Mouse (Mus musculus) left cerebral cortex, postnatal 4 days (tissue): ENCODE measurements at regions not wholly inside any gene's neighbourhood (a gene's known extent, or its start where the extent isn't known, plus 50 kb on each side); places are given as distances from the start of the nearest gene placed in this dataset.

Experiments used
- DNase-seq: peaks from one replicate; pipeline ENCODE4 v3.0.0-alpha.2; 2022
- intact Hi-C: fragments of 180-260 bp; cut with DNase I; formaldehyde crosslinking; loops from one replicate; pipeline ENCODE4 v1.15.1; 2025

GRCm38 (mm10) chr13:28797617-28798475 lies 155.7 kb downstream of the Sox4 start:
- no peak for DNase-seq
- intact Hi-C loops: loop anchor here (10.0 kb wide), 1 partner anchor 383 kb away; no protein-coding TSS in a partner anchor

- intact Hi-C loops: loop anchor here (10.0 kb wide), 1 partner anchor 380 kb away; no protein-coding TSS in a partner anchor
- no peak for DNase-seq
These were observed 158.2 kb downstream of the Sox4 start for GRCm38 (mm10) chr13:28795274-28795673.

DNA sequence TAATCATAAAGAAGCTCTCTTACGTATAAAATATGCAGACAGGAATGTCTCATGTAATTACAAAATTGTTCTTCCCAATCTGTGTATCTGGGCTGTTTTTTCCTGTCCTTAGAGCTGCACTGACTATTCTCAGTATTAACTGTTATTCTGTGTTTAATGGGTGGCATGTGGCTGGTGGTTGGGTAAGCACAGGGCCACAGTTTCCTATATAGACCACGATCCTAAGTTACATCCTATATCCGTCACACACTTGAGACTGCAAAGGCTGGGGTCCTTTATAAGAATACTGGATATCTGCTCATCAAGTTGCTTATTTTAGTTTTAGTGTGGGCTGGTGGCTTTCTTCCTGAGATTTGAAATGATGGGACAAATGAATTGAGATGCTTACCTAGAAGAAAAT lies 159.0 kb downstream of the Sox4 start:
- intact Hi-C loops: loop anchor here (5.0 to 10.0 kb wide), 2 partner anchors 153 to 380 kb away; no protein-coding TSS in a partner anchor
- no peak for DNase-seq

- DNase-seq: peak; percentile 27
- intact Hi-C loops: loop anchor here (5.0 to 10.0 kb wide), 2 partner anchors 154 to 379 kb away; no protein-coding TSS in a partner anchor
These were observed 160.2 kb downstream of the Sox4 start for GRCm38 (mm10) chr13:28793166-28793935.

DNA sequence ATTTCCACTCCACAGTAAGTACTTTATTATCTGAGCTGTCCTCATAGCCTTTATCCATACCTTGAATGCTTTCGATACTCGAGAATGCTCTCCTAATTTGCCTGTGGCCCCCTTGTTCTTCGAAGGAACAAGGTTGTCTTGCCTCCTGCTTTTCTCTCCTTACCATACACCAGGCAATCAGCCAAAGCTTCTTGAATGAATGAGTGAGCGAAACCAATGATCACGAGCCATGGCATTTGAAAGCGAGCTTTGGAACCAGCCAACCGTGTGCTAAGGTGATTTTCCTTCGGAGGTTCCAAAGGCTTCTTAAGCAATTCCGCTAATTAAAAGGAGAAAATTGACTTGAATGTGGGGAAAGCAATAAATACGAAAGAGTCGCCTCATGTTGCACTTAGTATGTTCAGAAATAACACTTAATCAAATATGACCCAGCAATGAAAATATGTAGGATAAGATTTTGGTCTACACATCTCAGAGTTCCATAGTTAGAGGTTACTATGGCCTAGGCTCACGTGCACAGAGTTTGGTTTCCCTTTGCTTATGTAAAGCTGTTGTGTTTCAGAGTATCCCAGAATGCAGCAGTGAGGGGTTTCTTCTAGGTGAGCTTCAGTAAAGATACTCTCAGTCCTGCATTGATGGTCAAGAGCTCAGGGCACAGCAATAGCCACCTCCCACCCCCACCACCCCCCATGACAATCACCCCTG lies 160.9 kb downstream of the Sox4 start:
- DNase-seq: peak; percentile 25
- intact Hi-C loops: loop anchor here (5.0 to 10.0 kb wide), 2 partner anchors 155 to 378 kb away; no protein-coding TSS in a partner anchor

DNA sequence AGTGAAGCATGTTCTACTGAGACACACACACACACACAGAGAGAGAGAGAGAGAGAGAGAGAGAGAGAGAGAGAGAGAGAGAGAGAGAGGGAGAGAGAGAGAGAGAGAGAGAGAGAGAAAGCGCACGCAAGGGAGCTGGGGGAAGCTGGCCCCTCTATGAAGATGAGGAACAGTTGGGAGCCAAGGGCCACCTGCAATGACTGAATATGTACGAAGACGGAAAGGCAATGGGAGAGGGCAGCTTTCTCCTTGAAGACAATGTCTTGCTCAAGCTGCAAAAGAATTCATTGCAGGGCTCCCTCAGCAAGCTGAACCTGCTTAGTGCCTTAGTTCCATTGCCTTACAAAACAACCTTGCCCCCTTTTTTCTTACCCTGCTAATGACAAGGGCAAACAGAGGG lies 163.1 kb downstream of the Sox4 start:
- intact Hi-C loops: loop anchor here (5.0 to 10.0 kb wide), 2 partner anchors 157 to 376 kb away; no protein-coding TSS in a partner anchor
- no peak for DNase-seq

- no peak for DNase-seq
- intact Hi-C loops: no loop called here
These were observed 166.2 kb downstream of the Sox4 start for GRCm38 (mm10) chr13:28787331-28787643.

GRCm38 (mm10) chr13:28786629-28787330 lies 166.7 kb downstream of the Sox4 start:
- intact Hi-C loops: no loop called here

GRCm38 (mm10) chr13:28782497-28783246 lies 170.8 kb downstream of the Sox4 start:
- intact Hi-C loops: no loop called here
- no peak for DNase-seq

More at GRCm38 (mm10) chr13:28786629-28787330, 166.7 kb downstream of the Sox4 start:
- peak; percentile 53 for DNase-seq

DNA sequence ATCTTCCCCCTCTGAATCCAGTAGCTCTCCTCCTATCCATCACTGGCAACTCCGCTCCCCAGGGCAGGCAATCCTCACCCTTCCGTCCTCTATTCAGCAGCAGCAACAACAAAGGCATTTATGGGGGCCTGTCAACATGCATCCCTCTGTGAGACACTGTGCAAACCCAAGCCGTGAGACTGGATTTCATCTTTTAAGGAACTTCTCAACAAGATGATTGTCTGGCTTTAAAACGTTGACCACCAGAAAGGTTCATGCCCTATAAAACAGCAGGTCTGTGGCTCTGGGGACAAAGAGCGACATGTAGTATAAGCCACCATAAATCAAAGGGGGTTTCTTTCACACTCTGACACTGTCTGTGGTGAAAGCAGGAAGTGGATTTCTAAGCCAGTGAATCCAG lies 171.4 kb downstream of the Sox4 start:
- no peak for DNase-seq
- intact Hi-C loops: no loop called here

DNA sequence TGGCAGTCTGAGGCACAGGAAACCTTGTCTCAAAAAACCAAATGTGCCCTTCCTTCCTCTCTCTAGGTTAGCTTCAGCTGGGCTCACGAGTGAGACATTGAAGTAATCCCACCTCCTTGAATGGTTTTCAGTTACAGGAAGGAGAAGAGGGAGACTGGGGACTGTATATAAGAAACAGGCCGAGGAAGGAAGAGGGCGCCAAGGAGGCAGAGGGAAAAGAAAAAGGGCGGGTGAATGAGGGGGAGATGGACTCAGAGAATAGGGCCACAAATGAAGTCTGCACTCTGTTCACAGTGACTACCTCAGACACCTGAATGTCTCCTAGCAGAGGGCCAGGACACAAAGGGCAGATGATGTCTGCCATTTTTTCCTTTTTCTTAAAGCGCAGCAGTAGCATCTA lies 171.9 kb downstream of the Sox4 start:
- intact Hi-C loops: no loop called here
- no peak for DNase-seq

- intact Hi-C loops: no loop called here
- no peak for DNase-seq
These were observed 173.1 kb downstream of the Sox4 start for GRCm38 (mm10) chr13:28780462-28780861.

- no peak for DNase-seq
These were observed 178.2 kb downstream of the Sox4 start for GRCm38 (mm10) chr13:28775142-28775815.

DNA sequence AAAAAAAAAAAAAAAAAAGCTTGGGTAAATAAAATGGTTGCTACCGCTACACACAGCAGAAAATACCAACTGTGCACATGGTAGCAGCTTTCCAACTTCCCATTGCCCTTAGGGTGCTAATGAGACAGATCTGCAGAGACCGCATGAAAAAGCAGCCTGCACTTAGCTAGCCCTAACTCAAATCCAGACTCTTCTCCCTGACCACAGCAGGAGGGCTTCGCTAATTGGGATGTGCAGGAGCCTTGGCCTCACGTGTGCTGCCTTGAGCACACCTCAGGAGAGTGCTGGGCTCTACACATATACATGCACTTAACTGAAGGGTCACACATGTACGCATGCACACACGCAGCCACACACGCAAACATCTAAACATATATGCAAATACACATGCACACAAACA lies 178.9 kb downstream of the Sox4 start:
- intact Hi-C loops: no loop called here
- DNase-seq: no peak

More at GRCm38 (mm10) chr13:28775142-28775815, 178.2 kb downstream of the Sox4 start:
- intact Hi-C loops: no loop called here

- DNase-seq: no peak
- intact Hi-C loops: no loop called here
These were observed 180.0 kb downstream of the Sox4 start for GRCm38 (mm10) chr13:28773466-28773865.

GRCm38 (mm10) chr13:28770531-28770930 lies 183.0 kb downstream of the Sox4 start:
- intact Hi-C loops: no loop called here
- no peak for DNase-seq

DNA sequence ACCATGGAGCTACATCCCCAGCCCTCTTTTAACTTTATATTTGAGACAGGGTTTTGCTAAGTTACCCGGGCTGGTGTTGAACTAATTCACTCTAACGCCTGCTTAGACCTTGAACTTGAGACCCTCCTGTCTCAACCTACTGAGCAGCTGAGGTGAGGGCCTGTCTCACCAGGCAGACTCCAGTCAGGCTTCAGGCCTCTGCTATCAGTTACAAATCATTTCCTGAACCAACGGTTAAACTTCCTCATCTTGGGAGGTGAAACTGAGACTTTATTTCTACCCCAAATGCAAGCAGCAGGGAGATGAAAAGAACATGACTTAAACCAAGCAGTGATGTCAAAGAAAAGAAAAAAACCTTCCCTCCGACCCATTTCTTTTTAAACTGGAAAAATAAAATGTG lies 183.5 kb downstream of the Sox4 start:
- DNase-seq: no peak
- intact Hi-C loops: no loop called here

GRCm38 (mm10) chr13:28768717-28769426 lies 184.6 kb downstream of the Sox4 start:
- DNase-seq: no peak
- intact Hi-C loops: no loop called here
